Mouse (Mus musculus) myocyte (in vitro differentiated cells): Measurements from ENCODE around the gene Inca1.
A peak's percentile ranks its signal among the peaks of the same experiment; 100 is the strongest.

Source experiments
- CEBPB ChIP-seq: IDR thresholded peaks from 2 replicates; pipeline ENCODE4 v1.6.1; 2011; ENCODE audit warnings: mild to moderate bottlenecking, moderate library complexity; ENCODE audit not compliant: poor library complexity, insufficient read depth, severe bottlenecking
- E2F4 ChIP-seq: IDR thresholded peaks from one replicate; pipeline ENCODE4 v1.6.1; 2011; ENCODE audit warnings: mild to moderate bottlenecking, control low read depth, moderate library complexity; ENCODE audit not compliant: insufficient read depth
- MAX ChIP-seq: IDR thresholded peaks from one replicate; pipeline ENCODE4 v1.6.1; 2011; ENCODE audit warnings: low read depth, mild to moderate bottlenecking, control low read depth
- MYOD1 ChIP-seq, 3 experiments: IDR thresholded peaks; one replicate each; pipeline ENCODE4 v1.6.1; 2011; ENCODE audit warnings: control low read depth in 2 of 3, low read depth in 2 of 3, mild to moderate bottlenecking in 2 of 3, moderate library complexity in 1 of 3; ENCODE audit not compliant: insufficient read length in 2 of 3, control insufficient read depth in 1 of 3
- MYOG ChIP-seq, 3 experiments: IDR thresholded peaks; one replicate each; pipeline ENCODE4 v1.6.1; 2011; ENCODE audit warnings: control low read depth in 2 of 3, low read depth in 2 of 3, mild to moderate bottlenecking in 2 of 3; ENCODE audit not compliant: insufficient read length in 2 of 3, control insufficient read depth in 1 of 3, insufficient read depth in 1 of 3
- POLR2A ChIP-seq: IDR thresholded peaks from one replicate; pipeline ENCODE4 v1.6.1; 2011; ENCODE audit warnings: low read depth, mild to moderate bottlenecking, control low read depth, moderate library complexity; ENCODE audit not compliant: insufficient read length
- POLR2AphosphoS2 ChIP-seq: IDR thresholded peaks from one replicate; pipeline ENCODE4 v1.6.1; 2011; ENCODE audit warnings: low read depth, control low read depth; ENCODE audit not compliant: insufficient read length
- REST ChIP-seq: IDR thresholded peaks from one replicate; pipeline ENCODE4 v1.6.1; 2011; ENCODE audit warnings: mild to moderate bottlenecking, control low read depth, moderate library complexity; ENCODE audit not compliant: insufficient read depth, insufficient read length
- SRF ChIP-seq: IDR thresholded peaks from one replicate; pipeline ENCODE4 v1.6.1; 2011; ENCODE audit warnings: low read depth; ENCODE audit not compliant: control insufficient read depth, insufficient read length
- TCF12 ChIP-seq: IDR thresholded peaks from one replicate; pipeline ENCODE4 v1.6.1; 2011; ENCODE audit warnings: mild to moderate bottlenecking, control low read depth; ENCODE audit not compliant: poor library complexity, insufficient read depth, severe bottlenecking
- TCF3 ChIP-seq: IDR thresholded peaks from one replicate; pipeline ENCODE4 v1.6.1; 2011; ENCODE audit warnings: low read depth, control low read depth; ENCODE audit not compliant: insufficient read length
- USF1 ChIP-seq: IDR thresholded peaks from one replicate; pipeline ENCODE4 v1.6.1; 2011; ENCODE audit warnings: low read depth, mild to moderate bottlenecking, control low read depth, moderate library complexity

- peak; percentile 46 for TF ChIP-seq POLR2A
- no peak for TF ChIP-seq CEBPB
- TF ChIP-seq TCF12: no peak
- peak; percentile 95 for TF ChIP-seq POLR2AphosphoS2
- TF ChIP-seq USF1: no peak
- TF ChIP-seq MAX: no peak
- TF ChIP-seq SRF: no peak
- no peak for TF ChIP-seq E2F4
- no peak for TF ChIP-seq TCF3
- no peak for TF ChIP-seq MYOD1 (IDR thresholded peaks at IDR 0.05; ENCODE audit: control insufficient read depth in 1 of 3, insufficient read length in 2 of 3, low read depth in 2 of 3)
- no peak for TF ChIP-seq MYOG (IDR thresholded peaks at IDR 0.05; ENCODE audit: control insufficient read depth in 1 of 3, insufficient read depth in 1 of 3, insufficient read length in 2 of 3, low read depth in 2 of 3)
- no peak for TF ChIP-seq REST
Measured at GRCm38 (mm10) chr11:70647716-70648420, 52.1 kb downstream of the Inca1 start.
